Mouse (Mus musculus) spleen, adult 18-20 months (tissue): ENCODE results near the gene Kif6.

Experiments
- DNase-seq, 2 experiments: peaks; one replicate each; pipeline ENCODE4 v3.0.0; 2022; ENCODE audit warnings: mixed read lengths in 2 of 2

The Kif6 gene

GRCm38 (mm10) chr17:49614577-49615235, at the start of gene Kif6:
Gene Kif6 (plus strand): TSS chr17:49615136.
- DNase-seq = peak; percentile 8 to 18

GRCm38 (mm10) chr17:49568717-49569116, 46.2 kb upstream of the Kif6 start:
- DNase-seq = no peak

GRCm38 (mm10) chr17:49577321-49577720, 37.6 kb upstream of the Kif6 start:
- DNase-seq = no peak

GRCm38 (mm10) chr17:49582471-49582870, 32.5 kb upstream of the Kif6 start:
- DNase-seq = no peak

GRCm38 (mm10) chr17:49590051-49590450, 24.9 kb upstream of the Kif6 start:
- no peak for DNase-seq

GRCm38 (mm10) chr17:49605397-49605796, 9.5 kb upstream of the Kif6 start:
- DNase-seq = no peak

GRCm38 (mm10) chr17:49607351-49608027, 7.4 kb upstream of the Kif6 start:
- DNase-seq = no peak

- DNase-seq = no peak
Measured at GRCm38 (mm10) chr17:49610296-49610695, 4.6 kb upstream of the Kif6 start.

- DNase-seq = no peak
Measured at GRCm38 (mm10) chr17:49615241-49615651, 310 bp downstream of the Kif6 start.

- DNase-seq = no peak
Measured at GRCm38 (mm10) chr17:49624572-49624971, 9.6 kb downstream of the Kif6 start.

- no peak for DNase-seq
Measured at GRCm38 (mm10) chr17:49627011-49627794, 12.3 kb downstream of the Kif6 start.

- no peak for DNase-seq
Measured at GRCm38 (mm10) chr17:49628875-49629274, 13.9 kb downstream of the Kif6 start.

- no peak for DNase-seq
Measured at GRCm38 (mm10) chr17:49633041-49633440, 18.1 kb downstream of the Kif6 start.

- no peak for DNase-seq
Measured at GRCm38 (mm10) chr17:49641903-49642302, 27.0 kb downstream of the Kif6 start.

GRCm38 (mm10) chr17:49642336-49642735, 27.4 kb downstream of the Kif6 start:
- DNase-seq = no peak

- no peak for DNase-seq
Measured at GRCm38 (mm10) chr17:49642889-49643490, 28.1 kb downstream of the Kif6 start.

- no peak for DNase-seq
Measured at GRCm38 (mm10) chr17:49646267-49646666, 31.3 kb downstream of the Kif6 start.

GRCm38 (mm10) chr17:49648970-49649369, 34.0 kb downstream of the Kif6 start:
- no peak for DNase-seq

GRCm38 (mm10) chr17:49649394-49649793, 34.5 kb downstream of the Kif6 start:
- DNase-seq = no peak

GRCm38 (mm10) chr17:49650366-49650765, 35.4 kb downstream of the Kif6 start:
- DNase-seq = no peak

- no peak for DNase-seq
Measured at GRCm38 (mm10) chr17:49652357-49652756, 37.4 kb downstream of the Kif6 start.

- DNase-seq = no peak
Measured at GRCm38 (mm10) chr17:49652800-49653199, 37.9 kb downstream of the Kif6 start.

GRCm38 (mm10) chr17:49661626-49662025, 46.7 kb downstream of the Kif6 start:
- no peak for DNase-seq
